Mouse (Mus musculus) liver (tissue): ENCODE measurements at regions not wholly inside any gene's neighbourhood (a gene's known extent, or its start where the extent isn't known, plus 50 kb on each side); places are given as distances from the start of the nearest gene placed in this dataset.

ENCODE experiments used
- DNase-seq: peaks from one replicate; pipeline ENCODE4 v3.0.0-alpha.2; 2020; ENCODE audit warnings: mixed read lengths

DNA sequence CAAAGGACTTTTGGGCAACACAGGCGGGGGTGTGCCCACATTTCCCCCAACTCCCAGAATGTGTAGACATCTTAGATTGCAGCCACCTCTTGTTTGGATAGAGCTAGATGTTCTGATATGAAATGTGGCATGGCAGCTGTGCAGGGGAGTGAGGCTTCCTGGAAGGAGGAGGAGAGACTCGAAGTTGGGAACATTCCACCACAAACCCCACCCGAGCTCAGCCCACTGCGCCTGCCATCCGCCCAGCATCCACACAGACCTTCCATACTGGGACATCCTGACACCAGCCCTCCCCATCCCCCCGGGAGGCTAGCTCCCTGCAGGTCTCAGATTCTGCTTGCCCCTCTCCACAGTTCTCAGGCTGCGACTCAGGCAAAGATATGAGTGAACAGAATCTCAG, 329.9 kb downstream of the Ptpru start:
- DNase-seq: no peak

DNA sequence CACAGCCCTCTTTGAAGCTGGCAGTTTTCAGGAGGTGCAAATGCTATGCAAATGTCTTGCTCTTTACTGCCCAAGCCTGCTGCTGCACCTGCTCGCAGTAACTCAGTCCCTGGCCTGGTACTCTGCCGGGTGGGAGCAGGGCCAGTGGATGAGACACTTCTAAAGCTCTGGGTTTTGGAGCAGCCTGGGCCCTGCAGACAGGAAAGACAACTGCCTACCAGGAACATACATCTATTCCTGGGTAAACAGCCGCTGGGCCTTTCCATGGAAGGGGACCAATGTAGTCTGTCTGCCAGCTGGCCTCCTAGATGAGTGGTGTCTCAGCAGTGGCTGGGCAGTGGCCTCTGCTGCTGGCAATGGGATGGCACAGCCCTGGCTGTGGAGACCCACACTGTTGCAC, 326.5 kb downstream of the Ptpru start:
- no peak for DNase-seq

GRCm38 (mm10) chr4:131512768-131513167, 325.3 kb downstream of the Ptpru start:
- no peak for DNase-seq

GRCm38 (mm10) chr4:131520636-131521306, 317.3 kb downstream of the Ptpru start:
- DNase-seq: no peak

GRCm38 (mm10) chr4:131521307-131521651, 316.8 kb downstream of the Ptpru start:
- DNase-seq: no peak

DNA sequence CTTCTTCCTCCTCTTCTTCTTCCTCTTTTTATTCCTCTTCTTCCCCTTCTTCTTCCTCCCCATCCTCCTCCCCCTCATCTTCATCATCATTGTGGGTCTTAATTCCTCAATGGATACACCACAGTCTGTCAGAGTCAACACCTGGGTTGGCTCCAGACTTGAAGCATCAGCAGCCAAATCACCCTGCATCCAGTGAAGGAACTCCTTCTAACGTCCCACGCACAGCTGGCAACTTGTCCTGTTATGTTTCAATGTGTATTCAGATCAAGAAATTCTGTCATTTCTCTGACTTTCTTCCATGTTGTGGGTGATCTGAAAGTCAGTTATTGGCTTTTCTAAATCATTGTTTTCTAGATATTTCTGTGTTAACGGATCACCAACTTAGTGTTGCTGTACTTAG, 312.9 kb downstream of the Ptpru start:
- no peak for DNase-seq

- DNase-seq: no peak
Measured at GRCm38 (mm10) chr4:131530491-131530890, 307.6 kb downstream of the Ptpru start.

DNA sequence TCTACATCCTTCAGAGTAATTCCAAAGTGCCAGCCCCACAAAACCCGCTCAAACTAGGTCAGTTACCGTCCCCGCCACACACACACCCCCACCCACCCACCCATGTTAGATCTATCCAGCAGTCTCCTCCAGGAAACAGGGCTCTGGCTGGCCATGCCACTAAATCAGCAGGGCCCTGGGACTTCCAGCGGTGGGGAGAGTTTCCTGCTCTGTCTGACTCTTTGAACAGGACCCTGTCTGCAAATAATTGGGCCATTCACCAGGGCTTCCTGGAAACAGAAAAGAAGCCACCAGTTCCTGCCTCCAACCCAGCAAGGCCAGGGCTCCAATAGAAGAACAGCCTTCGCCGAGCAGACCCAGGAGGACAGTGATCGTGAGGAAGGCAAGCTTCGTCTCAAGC, 307.1 kb downstream of the Ptpru start:
- no peak for DNase-seq

- no peak for DNase-seq
Measured at GRCm38 (mm10) chr4:131534831-131535230, 303.3 kb downstream of the Ptpru start.

DNA sequence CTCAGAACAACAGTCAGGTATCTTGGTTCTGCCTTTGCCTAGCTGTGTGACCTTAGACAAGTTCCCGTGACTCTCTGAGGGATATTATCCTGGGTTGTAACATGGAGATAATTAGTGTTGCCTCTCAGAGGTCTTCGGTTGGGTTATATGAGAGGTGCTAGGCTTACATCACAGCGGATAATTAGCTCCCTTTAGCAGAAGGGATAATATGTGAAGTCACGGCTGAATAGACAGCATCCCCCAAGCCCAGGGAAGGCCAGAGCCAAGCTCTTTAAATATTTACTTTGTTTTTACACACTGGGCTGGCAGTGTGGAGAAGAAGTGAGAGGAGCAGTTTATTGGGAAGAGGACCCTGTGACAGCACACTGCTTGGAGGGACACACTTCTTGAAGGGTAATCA, 299.9 kb downstream of the Ptpru start:
- DNase-seq: no peak

- no peak for DNase-seq
Measured at GRCm38 (mm10) chr4:131546422-131547200, 291.5 kb downstream of the Ptpru start.

DNA sequence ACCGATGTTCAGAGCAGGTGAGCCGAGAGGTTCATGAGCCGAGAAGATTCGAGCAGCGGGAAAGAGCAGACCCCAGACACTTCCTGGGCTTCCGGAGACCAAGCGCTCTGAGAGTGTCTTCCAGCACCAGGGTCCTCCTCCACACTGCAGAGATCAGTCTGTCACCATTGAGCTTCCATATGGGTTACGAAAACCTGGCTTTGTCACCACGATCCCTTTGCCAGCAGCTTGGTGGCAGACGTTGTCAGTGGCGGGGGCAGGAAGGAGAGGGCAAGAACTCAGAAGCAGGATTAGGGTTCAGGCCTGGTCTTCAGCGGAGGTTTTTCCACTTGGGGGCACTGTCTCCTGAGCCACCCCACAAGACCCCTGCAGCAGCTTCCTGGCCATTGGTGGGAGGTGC, 288.5 kb downstream of the Ptpru start:
- no peak for DNase-seq

DNA sequence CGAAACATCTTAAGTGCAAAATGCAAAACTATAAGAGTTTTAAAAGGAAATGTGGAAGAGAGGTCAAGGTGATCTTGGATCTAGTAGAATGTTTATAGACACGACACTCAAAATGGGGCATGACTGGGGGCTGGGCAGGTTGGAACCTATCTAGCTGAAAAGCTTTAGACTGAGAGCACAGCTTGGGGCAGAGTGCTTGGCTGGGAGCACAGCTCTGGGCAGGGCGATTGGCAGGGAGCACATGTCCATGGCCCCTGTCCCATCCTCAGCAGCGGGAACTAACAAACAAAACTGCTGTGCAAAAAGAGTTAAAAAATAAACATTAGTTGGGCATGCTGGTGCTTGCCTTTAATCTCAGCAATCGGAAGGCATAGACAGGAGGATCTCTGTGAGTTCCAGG, 279.6 kb downstream of the Ptpru start:
- DNase-seq: no peak

DNA sequence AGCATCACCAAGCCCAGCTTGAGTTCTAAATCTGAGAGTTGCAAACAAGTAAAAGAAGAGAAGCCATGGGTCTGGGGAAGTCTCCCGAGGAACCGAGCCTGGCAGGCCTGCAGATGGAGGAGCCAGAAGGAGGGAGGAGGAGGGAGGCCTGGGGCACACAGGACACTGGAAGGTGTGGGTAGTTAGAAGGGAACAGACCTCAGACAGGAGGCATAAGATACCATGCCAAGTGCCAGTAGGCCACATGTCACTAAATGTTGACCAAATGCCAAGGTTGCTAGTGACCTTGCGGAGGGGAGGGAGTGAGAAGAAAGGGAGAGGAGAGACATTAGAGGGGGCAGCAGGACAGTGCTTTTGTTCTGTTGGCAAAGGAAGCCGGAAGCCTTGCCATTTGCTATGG, 274.2 kb downstream of the Ptpru start:
- DNase-seq: no peak

DNA sequence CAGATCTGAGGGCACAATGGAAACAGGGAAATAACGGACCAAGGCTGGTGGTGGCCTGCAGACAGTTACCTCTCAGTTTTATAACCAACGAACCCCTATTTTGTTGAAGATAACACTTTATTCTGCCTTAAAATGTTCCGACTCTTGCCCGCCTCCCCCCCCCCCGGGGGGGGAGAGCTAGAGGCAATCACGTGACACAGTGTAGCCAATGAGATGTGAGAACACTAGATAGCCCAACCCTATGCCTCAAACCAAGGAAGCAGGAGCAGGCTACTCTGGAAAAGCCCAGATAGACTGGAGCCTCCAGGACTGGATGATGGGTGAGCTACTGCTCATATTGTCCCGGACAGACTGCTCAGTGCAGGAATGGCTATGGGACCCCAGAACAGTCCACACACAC, 272.9 kb downstream of the Ptpru start:
- no peak for DNase-seq

- DNase-seq: no peak
Measured at GRCm38 (mm10) chr4:131567241-131567640, 270.8 kb downstream of the Ptpru start.

- no peak for DNase-seq
Measured at GRCm38 (mm10) chr4:131569156-131569555, 268.9 kb downstream of the Ptpru start.

DNA sequence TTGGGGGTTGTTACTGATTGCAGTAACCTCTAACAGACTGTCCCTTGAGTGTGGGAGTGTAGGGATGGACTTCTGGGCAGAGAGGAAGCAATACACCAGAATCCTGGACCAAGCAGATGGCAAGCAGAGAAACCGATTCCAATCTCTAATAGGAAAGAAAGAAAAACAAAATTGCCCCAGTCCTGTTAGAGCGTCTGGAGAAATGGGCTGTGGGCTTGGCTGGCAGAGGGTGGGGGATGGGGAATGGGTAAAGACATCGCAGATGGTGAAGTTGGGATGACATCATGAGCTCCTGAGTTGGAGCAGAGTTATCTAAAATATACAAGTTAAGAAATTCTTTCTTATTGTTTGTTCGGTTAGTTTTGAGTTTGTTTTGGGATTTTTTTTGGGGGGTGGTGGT, 260.5 kb downstream of the Ptpru start:
- DNase-seq: no peak

- DNase-seq: no peak
Measured at GRCm38 (mm10) chr4:131585946-131586345, 252.1 kb downstream of the Ptpru start.

- DNase-seq: no peak
Measured at GRCm38 (mm10) chr4:131587536-131587935, 250.6 kb downstream of the Ptpru start.

- DNase-seq: no peak
Measured at GRCm38 (mm10) chr4:131590136-131590535, 248.0 kb downstream of the Ptpru start.

DNA sequence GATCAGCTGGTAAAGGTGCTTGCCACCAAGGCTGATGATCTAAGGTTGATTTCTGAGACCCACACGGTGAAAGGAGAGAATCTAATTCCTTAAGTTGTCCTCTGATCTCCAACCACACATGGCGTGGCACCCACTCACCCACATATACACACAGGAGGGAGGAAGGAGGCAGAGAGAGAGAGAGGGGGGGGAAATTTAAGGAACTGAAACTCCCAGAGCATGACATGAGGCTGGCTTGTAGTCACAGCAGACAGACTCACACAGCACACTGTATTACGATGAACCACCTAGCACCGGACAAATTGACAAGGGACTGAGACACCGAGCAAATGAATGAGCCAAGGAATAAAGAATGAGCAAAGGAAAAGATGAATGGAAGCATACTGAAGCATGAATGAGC, 246.6 kb downstream of the Ptpru start:
- no peak for DNase-seq

DNA sequence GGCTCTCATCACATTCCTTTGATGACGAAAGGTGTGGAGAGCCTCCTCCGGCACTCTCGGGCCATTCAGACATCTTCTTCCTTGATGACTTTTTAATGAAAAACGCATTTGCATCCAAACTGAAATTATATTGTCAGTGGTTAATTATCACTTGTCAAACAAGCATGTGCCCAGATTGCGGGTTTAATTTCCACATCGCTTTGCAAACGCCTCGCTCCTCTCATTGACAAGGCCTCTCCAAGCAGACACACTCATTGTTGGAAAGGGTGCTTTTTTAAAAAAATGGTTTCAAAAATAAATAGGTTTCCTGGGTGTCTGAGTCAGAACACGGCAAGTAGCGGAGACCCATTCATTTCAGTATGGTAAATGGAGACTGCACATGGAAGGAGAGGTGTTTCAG, 240.1 kb downstream of the Ptpru start:
- no peak for DNase-seq

- no peak for DNase-seq
Measured at GRCm38 (mm10) chr4:131614434-131614833, 223.7 kb downstream of the Ptpru start.

- no peak for DNase-seq
Measured at GRCm38 (mm10) chr4:131615587-131615986, 222.5 kb downstream of the Ptpru start.
